Mouse (Mus musculus): ENCODE data around the gene Bhlhe41. TPM values are rescaled to one million over a fixed set of nuclear protein-coding genes. Genes with fewer than 3 reads are reported as not detected.

The Bhlhe41 gene
- polyA plus RNA-seq, 1 experiment from 2014 or later, result 0.12 TPM

DNA sequence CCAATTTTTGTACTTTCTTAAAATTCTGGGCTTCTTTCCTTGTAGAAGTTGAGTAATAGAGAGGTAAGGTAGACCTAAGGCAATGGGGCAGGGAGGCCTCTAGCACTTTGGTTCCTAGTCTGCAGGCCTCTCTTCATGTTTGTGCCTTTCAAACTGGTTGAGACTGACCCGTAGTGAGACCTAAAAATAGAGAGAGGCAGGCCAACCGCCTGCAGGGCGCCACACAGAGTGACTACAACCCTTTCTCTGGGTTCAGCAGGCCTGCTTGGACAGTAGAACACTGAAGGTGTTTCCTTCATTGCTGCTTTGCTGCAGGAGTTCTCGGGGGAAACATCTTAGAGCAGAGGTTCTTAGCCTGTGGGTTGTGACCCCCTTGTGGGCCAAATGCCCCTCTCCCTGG is 5.6 kb upstream of the Bhlhe41 start:
- no peaks in the 10 kb centered on the region for H3K9me3 ChIP-seq (replicated peaks)
- no peak overlapping the region for H3K4me3 ChIP-seq (replicated peaks)
- H3K27me3 ChIP-seq, result peaks cover 33% of the 10 kb centered on the region
- H3K4me1 ChIP-seq (replicated peaks), result peaks cover 7% of the 10 kb centered on the region; the same call in 1 of the 2 replicates
- 37% methylated on average over 4 of the region's 4 CpGs for WGBS (ENCODE audit: insufficient replicate concordance)
- ATAC-seq (ENCODE audit: insufficient read depth), result no peak
- no peak overlapping the region for H3K27ac ChIP-seq (replicated peaks)
- no peak overlapping the region for H3K9ac ChIP-seq
- H3K4me2 ChIP-seq, result no peak overlapping the region
- H3K36me3 ChIP-seq (replicated peaks), result no peaks in the 10 kb centered on the region

DNA sequence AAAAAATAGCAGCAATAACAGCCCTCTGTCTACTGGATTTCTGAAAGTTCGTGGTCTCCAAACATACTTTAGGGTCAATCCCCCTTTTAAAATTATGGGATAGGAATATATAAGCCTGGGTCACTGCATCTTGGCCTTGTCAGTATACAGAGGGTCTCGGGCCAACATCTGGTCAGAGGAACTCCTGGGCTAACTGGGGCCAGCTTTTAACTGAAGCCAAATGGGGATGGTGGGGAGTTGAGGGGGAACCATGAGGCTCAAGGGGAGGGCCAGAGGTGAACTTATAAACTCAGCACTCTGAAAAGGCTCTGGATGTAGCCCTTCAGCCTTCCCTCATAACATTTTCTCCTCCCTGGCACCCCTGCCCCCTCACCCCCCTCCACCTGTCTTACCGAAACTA is 1.8 kb upstream of the Bhlhe41 start:
- no peak for ATAC-seq (ENCODE audit: insufficient read depth)
- H3K27ac ChIP-seq (replicated peaks), result no peak overlapping the region
- no peaks in the 10 kb centered on the region for H3K36me3 ChIP-seq (replicated peaks)
- H3K4me1 ChIP-seq (replicated peaks), result peaks cover 26% of the 10 kb centered on the region
- H3K27me3 ChIP-seq, result peaks cover 72% of the 10 kb centered on the region
- WGBS (ENCODE audit: insufficient replicate concordance), result 52% methylated on average over 3 of the region's 3 CpGs
- no peak overlapping the region for H3K4me3 ChIP-seq (replicated peaks)
- no peak overlapping the region for H3K9ac ChIP-seq
- no peaks in the 10 kb centered on the region for H3K9me3 ChIP-seq (replicated peaks)
- H3K4me2 ChIP-seq, result no peak overlapping the region

- Histone ChIP-seq H3K27me3 (peaks cover 79% of the 10 kb centered on the region), H3K27ac (replicated peaks) (no peak overlapping the region), H3K36me3 (replicated peaks) (no peaks in the 10 kb centered on the region), H3K9ac (no peak overlapping the region), H3K4me1 (replicated peaks) (peaks cover 26% of the 10 kb centered on the region), H3K4me2 (peak overlapping the region; percentile 69), H3K9me3 (replicated peaks) (no peaks in the 10 kb centered on the region), H3K4me3 (replicated peaks) (peak overlapping the region; percentile 46)
- WGBS (ENCODE audit: insufficient replicate concordance), result under 1% methylated on average over 69 of the region's 69 CpGs
- ATAC-seq (ENCODE audit: insufficient read depth), result 0 out of 2 replicates have a peak, but pooled peaks have one; percentile 30
Measured at GRCm38 (mm10) chr6:145865886-145866851, 811 bp upstream of the Bhlhe41 start.

GRCm38 (mm10) chr6:145864171-145864570 is 1.2 kb downstream of the Bhlhe41 start:
- ATAC-seq (ENCODE audit: insufficient read depth), result no peak
- Histone ChIP-seq H3K27ac (replicated peaks) (no peak overlapping the region), H3K9me3 (replicated peaks) (no peaks in the 10 kb centered on the region), H3K36me3 (replicated peaks) (no peaks in the 10 kb centered on the region), H3K27me3 (peaks cover 86% of the 10 kb centered on the region), H3K4me2 (peak overlapping the region; percentile 70; the same call in 1 of the 2 replicates), H3K4me3 (replicated peaks) (no peak overlapping the region), H3K4me1 (replicated peaks) (peaks cover 26% of the 10 kb centered on the region), H3K9ac (no peak overlapping the region)
- WGBS (ENCODE audit: insufficient replicate concordance), result 2% methylated on average over 8 of the region's 8 CpGs

GRCm38 (mm10) chr6:145863065-145863971 is 2.0 kb downstream of the Bhlhe41 start:
- peak overlapping the region; percentile 70 for H3K4me2 ChIP-seq
- H3K4me1 ChIP-seq (replicated peaks), result peaks cover 26% of the 10 kb centered on the region
- H3K27ac ChIP-seq (replicated peaks), result no peak overlapping the region
- no peaks in the 10 kb centered on the region for H3K9me3 ChIP-seq (replicated peaks)
- H3K27me3 ChIP-seq, result peaks cover 80% of the 10 kb centered on the region
- no peaks in the 10 kb centered on the region for H3K36me3 ChIP-seq (replicated peaks)
- H3K4me3 ChIP-seq (replicated peaks), result peak overlapping the region; percentile 46
- under 1% methylated on average over 89 of the region's 105 CpGs for WGBS (ENCODE audit: insufficient replicate concordance)
- no peak overlapping the region for H3K9ac ChIP-seq
- peak; percentile 34; the same call in 1 of the 2 replicates for ATAC-seq (ENCODE audit: insufficient read depth)

DNA sequence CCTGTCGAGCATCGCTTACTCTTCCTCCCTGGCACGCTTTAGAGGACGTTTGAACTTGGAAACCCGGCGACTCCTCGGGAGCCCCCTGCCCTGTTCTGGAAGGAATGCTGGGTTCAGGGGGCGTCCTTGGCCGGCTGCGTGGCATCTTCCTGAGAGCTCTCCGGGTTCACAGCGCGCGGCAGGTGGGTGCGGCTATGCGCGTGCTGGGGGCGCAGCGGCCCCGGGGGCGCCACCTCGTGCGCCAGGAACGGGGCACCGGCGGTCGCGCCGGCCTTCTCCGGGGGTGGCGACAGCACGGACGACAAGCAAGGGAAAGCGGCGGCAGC is 2.7 kb downstream of the Bhlhe41 start:
- WGBS (ENCODE audit: insufficient replicate concordance), result 2% methylated on average over 35 of the region's 35 CpGs
- Histone ChIP-seq H3K4me3 (replicated peaks) (peak overlapping the region; percentile 46), H3K4me2 (peak overlapping the region; percentile 70), H3K27me3 (peaks cover 74% of the 10 kb centered on the region), H3K36me3 (replicated peaks) (no peaks in the 10 kb centered on the region), H3K27ac (replicated peaks) (no peak overlapping the region), H3K4me1 (replicated peaks) (peaks cover 26% of the 10 kb centered on the region), H3K9me3 (replicated peaks) (no peaks in the 10 kb centered on the region), H3K9ac (no peak overlapping the region)
- ATAC-seq (ENCODE audit: insufficient read depth), result no peak

- Histone ChIP-seq H3K36me3 (replicated peaks) (no peaks in the 10 kb centered on the region), H3K27ac (replicated peaks) (no peak overlapping the region), H3K4me2 (peak overlapping the region; percentile 70), H3K4me1 (replicated peaks) (peaks cover 26% of the 10 kb centered on the region), H3K9me3 (replicated peaks) (no peaks in the 10 kb centered on the region), H3K4me3 (replicated peaks) (no peak overlapping the region), H3K27me3 (peaks cover 70% of the 10 kb centered on the region), H3K9ac (no peak overlapping the region)
- 15% methylated on average over 4 of the region's 4 CpGs for WGBS (ENCODE audit: insufficient replicate concordance)
- no peak for ATAC-seq (ENCODE audit: insufficient read depth)
Measured at GRCm38 (mm10) chr6:145862321-145862720, 3.0 kb downstream of the Bhlhe41 start.

DNA sequence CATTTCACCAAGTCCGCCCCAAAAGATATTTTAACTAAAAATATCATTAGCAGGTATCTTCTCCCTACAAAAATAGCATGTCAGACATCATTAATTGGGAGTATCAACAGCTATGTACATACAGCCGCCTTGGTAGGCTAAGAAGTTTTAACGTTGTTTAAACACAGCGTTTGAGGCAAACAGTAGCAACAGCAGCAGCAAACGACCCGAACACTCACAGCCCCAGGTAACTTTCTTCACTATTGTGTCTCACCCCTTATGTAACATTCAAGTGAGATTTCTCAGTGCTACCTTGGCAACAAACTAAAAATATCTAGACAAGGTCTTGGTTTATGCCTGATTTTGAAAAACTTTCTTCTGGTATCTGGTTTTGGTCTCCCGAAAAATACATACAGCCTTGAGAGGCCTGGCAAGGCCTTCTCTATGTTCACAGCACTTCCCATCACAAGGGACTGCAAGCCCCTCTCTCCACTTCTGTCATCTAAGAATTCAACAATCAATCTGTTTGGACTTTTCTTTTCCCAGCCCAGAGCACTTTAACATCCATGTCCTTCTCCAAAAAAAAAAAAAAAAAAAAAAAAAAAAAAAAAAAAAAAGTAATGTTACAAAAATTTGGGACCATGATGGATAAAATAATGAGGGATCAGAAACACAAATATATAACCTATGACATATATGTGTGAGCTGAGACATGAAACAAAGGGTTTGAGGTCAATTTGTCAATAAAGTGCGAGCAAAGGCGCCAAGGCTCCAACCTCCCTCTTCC is 3.7 kb downstream of the Bhlhe41 start:
- Histone ChIP-seq H3K27ac (replicated peaks) (no peak overlapping the region), H3K4me2 (no peak overlapping the region), H3K4me1 (replicated peaks) (peaks cover 26% of the 10 kb centered on the region), H3K4me3 (replicated peaks) (no peak overlapping the region), H3K27me3 (peaks cover 64% of the 10 kb centered on the region), H3K9ac (no peak overlapping the region), H3K36me3 (replicated peaks) (no peaks in the 10 kb centered on the region), H3K9me3 (replicated peaks) (no peaks in the 10 kb centered on the region)
- 64% methylated on average over 9 of the region's 9 CpGs for WGBS (ENCODE audit: insufficient replicate concordance)
- ATAC-seq (ENCODE audit: insufficient read depth), result no peak

DNA sequence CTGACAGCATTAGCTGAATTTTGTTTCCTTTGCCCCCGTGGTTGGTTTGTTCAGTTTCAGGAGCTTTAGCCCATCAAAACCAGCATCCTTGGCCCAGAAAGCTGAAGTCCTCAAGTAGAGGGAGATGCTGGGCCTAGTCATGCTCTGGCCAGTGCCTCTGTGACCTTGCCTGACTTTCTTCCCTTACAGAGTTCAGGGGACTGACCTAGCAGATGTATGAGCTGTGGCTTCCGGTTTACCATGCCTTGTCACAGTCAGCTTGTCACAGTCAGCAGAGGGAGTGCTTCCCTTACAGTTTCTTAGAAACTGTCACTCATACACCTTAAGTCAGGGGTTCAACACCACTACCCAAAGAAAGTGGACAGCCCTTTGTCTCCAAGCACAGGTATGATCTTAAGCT is 5.0 kb downstream of the Bhlhe41 start:
- ATAC-seq (ENCODE audit: insufficient read depth), result no peak
- H3K9me3 ChIP-seq (replicated peaks), result no peaks in the 10 kb centered on the region
- H3K9ac ChIP-seq, result no peak overlapping the region
- no peaks in the 10 kb centered on the region for H3K36me3 ChIP-seq (replicated peaks)
- H3K4me3 ChIP-seq (replicated peaks), result no peak overlapping the region
- WGBS (ENCODE audit: insufficient replicate concordance), result 10% methylated on average over 2 of the region's 2 CpGs
- H3K4me1 ChIP-seq (replicated peaks), result peaks cover 19% of the 10 kb centered on the region
- H3K27me3 ChIP-seq, result peaks cover 51% of the 10 kb centered on the region
- no peak overlapping the region for H3K4me2 ChIP-seq
- H3K27ac ChIP-seq (replicated peaks), result no peak overlapping the region

GRCm38 (mm10) chr6:145858414-145858813 is 6.9 kb downstream of the Bhlhe41 start:
- Histone ChIP-seq H3K27me3 (peaks cover 31% of the 10 kb centered on the region), H3K27ac (replicated peaks) (no peak overlapping the region), H3K9me3 (replicated peaks) (no peaks in the 10 kb centered on the region), H3K4me2 (no peak overlapping the region), H3K4me3 (replicated peaks) (no peak overlapping the region), H3K36me3 (replicated peaks) (no peaks in the 10 kb centered on the region), H3K4me1 (replicated peaks) (peaks cover 16% of the 10 kb centered on the region), H3K9ac (no peak overlapping the region)
- 62% methylated on average over 8 of the region's 8 CpGs for WGBS (ENCODE audit: insufficient replicate concordance)
- ATAC-seq (ENCODE audit: insufficient read depth), result no peak
